Mouse (Mus musculus) T-helper 1 cell (primary cell): ENCODE data around the gene Abt1.

Experiments used
- in situ Hi-C: fragments of 300-600 bp; cut with MboI, MseI; formaldehyde crosslinking; loops from one replicate; pipeline ENCODE4 v1.15.1; 2025; ENCODE audit warnings: high pct_unique_total_duplicates

Abt1 gene

GRCm38 (mm10) chr13:23369421-23369765, 54.3 kb downstream of the Abt1 start:
- in situ Hi-C loops = no loop called here

- in situ Hi-C loops = no loop called here
Measured at GRCm38 (mm10) chr13:23368583-23369420, 54.9 kb downstream of the Abt1 start, which contains the start of gene Zfp322a. Zfp322a (minus strand) TSS chr13:23369208.
